Mouse (Mus musculus) embryo, embryonic 11.5 days (tissue): ENCODE results near the gene Pgm5.
A peak's percentile ranks its signal among the peaks of the same experiment; 100 is the strongest.

Experiments used
- DNase-seq: peaks from one replicate; pipeline ENCODE4 v3.0.0-alpha.2; 2012; ENCODE audit warnings: low read depth, low spot score

The Pgm5 gene

GRCm38 (mm10) chr19:24662346-24662745 lies 199.3 kb downstream of the Pgm5 start:
- no peak for DNase-seq

- no peak for DNase-seq
These were observed 204.7 kb downstream of the Pgm5 start for GRCm38 (mm10) chr19:24656981-24657380.

GRCm38 (mm10) chr19:24653230-24653799 lies 208.3 kb downstream of the Pgm5 start:
- no peak for DNase-seq

GRCm38 (mm10) chr19:24652342-24653019 lies 209.2 kb downstream of the Pgm5 start:
- no peak for DNase-seq

GRCm38 (mm10) chr19:24651595-24651994 lies 210.1 kb downstream of the Pgm5 start:
- no peak for DNase-seq

- no peak for DNase-seq
These were observed 211.2 kb downstream of the Pgm5 start for GRCm38 (mm10) chr19:24650428-24650827.

GRCm38 (mm10) chr19:24648016-24648415 lies 213.6 kb downstream of the Pgm5 start:
- no peak for DNase-seq

- no peak for DNase-seq
These were observed 215.4 kb downstream of the Pgm5 start for GRCm38 (mm10) chr19:24646162-24646829.

- no peak for DNase-seq
These were observed 216.7 kb downstream of the Pgm5 start for GRCm38 (mm10) chr19:24644971-24645370.

GRCm38 (mm10) chr19:24640982-24641381 lies 220.7 kb downstream of the Pgm5 start:
- DNase-seq, result no peak

GRCm38 (mm10) chr19:24637988-24638387 lies 223.7 kb downstream of the Pgm5 start:
- DNase-seq, result no peak

GRCm38 (mm10) chr19:24636616-24637015 lies 225.0 kb downstream of the Pgm5 start:
- no peak for DNase-seq

GRCm38 (mm10) chr19:24634602-24635001 lies 227.1 kb downstream of the Pgm5 start:
- peak; percentile 69 for DNase-seq
